Mouse (Mus musculus) G1E (cell line): ENCODE data around the gene Gpr22.

Experiments used
- CTCF ChIP-seq: IDR thresholded peaks from 2 replicates; pipeline ENCODE4 v1.5.1; 2012; ENCODE audit warnings: low read depth, low read length, inconsistent platforms, mixed read lengths
- GATA1 ChIP-seq: IDR thresholded peaks from 2 replicates; pipeline ENCODE4 v1.6.1; 2012; ENCODE audit warnings: borderline replicate concordance, low read length, inconsistent platforms, mixed read lengths
- GATA2 ChIP-seq: IDR thresholded peaks from 2 replicates; pipeline ENCODE4 v1.6.1; 2012; ENCODE audit warnings: low read depth, low read length, inconsistent platforms, borderline replicate concordance
- POLR2AphosphoS5 ChIP-seq: IDR thresholded peaks from 2 replicates; pipeline ENCODE4 v1.6.1; 2012; ENCODE audit warnings: low read depth, low read length, inconsistent platforms; ENCODE audit not compliant: insufficient replicate concordance
- TAL1 ChIP-seq: conservative IDR thresholded peaks from 2 replicates; pipeline ENCODE4 v1.6.1; 2012; ENCODE audit warnings: low read depth, low read length, inconsistent platforms, mixed read lengths

DNA sequence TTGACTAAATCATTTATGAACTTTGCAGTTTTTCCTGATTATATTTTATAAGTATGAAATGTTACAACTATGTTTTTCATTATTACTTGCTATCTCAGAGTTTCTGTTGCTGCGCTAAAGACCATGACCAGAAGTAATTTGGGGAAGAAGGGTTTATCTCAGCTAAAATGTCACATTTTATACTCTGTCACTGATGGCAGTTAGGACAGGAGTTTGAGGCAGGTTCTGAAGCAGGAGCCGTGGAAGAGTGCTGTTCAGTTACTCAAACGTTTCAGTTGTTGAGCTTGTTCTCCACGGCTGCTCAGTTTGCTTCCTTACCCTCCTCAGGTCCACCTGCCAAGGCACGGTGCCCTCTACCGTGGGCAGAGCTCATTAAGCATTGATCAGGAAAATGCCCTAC, 47.7 kb downstream of the Gpr22 start:
- TF ChIP-seq CTCF (no peak), TAL1 (no peak), GATA1 (no peak), POLR2AphosphoS5 (no peak), GATA2 (no peak)
